Mouse (Mus musculus): ENCODE measurements around the gene Ly6g6f.

Ly6g6f gene

GRCm38 (mm10) chr17:35077786-35078233 is 7.6 kb downstream of the Ly6g6f start, which contains the start of gene Ly6g6d:
Gene Ly6g6d (minus strand): TSS chr17:35078065.
- no peak for DNase-seq (ENCODE audit: low read depth)

GRCm38 (mm10) chr17:35077285-35077684 is 8.1 kb downstream of the Ly6g6f start:
- no peak for DNase-seq (ENCODE audit: low read depth)

GRCm38 (mm10) chr17:35076507-35077176 is 8.8 kb downstream of the Ly6g6f start, which contains the start of gene Ly6g6e:
Gene Ly6g6e (plus strand): TSS chr17:35076902.
- DNase-seq (ENCODE audit: low read depth) = no peak

- no peak for DNase-seq (ENCODE audit: low read depth)
Measured at GRCm38 (mm10) chr17:35074097-35074496, 11.3 kb downstream of the Ly6g6f start.

- DNase-seq (ENCODE audit: low read depth) = no peak
Measured at GRCm38 (mm10) chr17:35071454-35071853, 14.0 kb downstream of the Ly6g6f start.

GRCm38 (mm10) chr17:35070556-35071229 is 14.7 kb downstream of the Ly6g6f start:
- no peak for DNase-seq (ENCODE audit: low read depth)

GRCm38 (mm10) chr17:35068213-35068914 is 17.0 kb downstream of the Ly6g6f start:
- DNase-seq (ENCODE audit: low read depth) = no peak

GRCm38 (mm10) chr17:35066084-35066483 is 19.3 kb downstream of the Ly6g6f start, which contains the start of gene Mpig6b:
Gene Mpig6b (minus strand): TSS chr17:35066184.
- DNase-seq (ENCODE audit: low read depth) = no peak

GRCm38 (mm10) chr17:35064951-35065947 is 20.2 kb downstream of the Ly6g6f start, which contains the start of gene Ly6g6c:
Gene Ly6g6c (plus strand): TSS chr17:35065388.
- no peak for DNase-seq (ENCODE audit: low read depth)

- no peak for DNase-seq (ENCODE audit: low read depth)
Measured at GRCm38 (mm10) chr17:35064378-35064877, 21.0 kb downstream of the Ly6g6f start.

GRCm38 (mm10) chr17:35063466-35063865 is 21.9 kb downstream of the Ly6g6f start:
- no peak for DNase-seq (ENCODE audit: low read depth)

GRCm38 (mm10) chr17:35061299-35061698 is 24.1 kb downstream of the Ly6g6f start:
- no peak for DNase-seq (ENCODE audit: low read depth)

GRCm38 (mm10) chr17:35060737-35061297 is 24.6 kb downstream of the Ly6g6f start:
- no peak for DNase-seq (ENCODE audit: low read depth)

- no peak for DNase-seq (ENCODE audit: low read depth)
Measured at GRCm38 (mm10) chr17:35060071-35060470, 25.3 kb downstream of the Ly6g6f start.

- DNase-seq (ENCODE audit: low read depth) = no peak
Measured at GRCm38 (mm10) chr17:35058911-35059892, 26.2 kb downstream of the Ly6g6f start, which contains the start of gene Ddah2. Gene Ddah2 (plus strand): TSS chr17:35059035.

- DNase-seq (ENCODE audit: low read depth) = no peak
Measured at GRCm38 (mm10) chr17:35058316-35058715, 27.1 kb downstream of the Ly6g6f start.

GRCm38 (mm10) chr17:35057090-35057489 is 28.3 kb downstream of the Ly6g6f start:
- no peak for DNase-seq (ENCODE audit: low read depth)

GRCm38 (mm10) chr17:35055691-35056495 is 29.5 kb downstream of the Ly6g6f start:
- no peak for DNase-seq (ENCODE audit: low read depth)
